Mouse (Mus musculus) megakaryocyte, adult 5-6 weeks (primary cell): Measurements from ENCODE around the gene Fgfr4. TPM values are rescaled to one million over a fixed set of nuclear protein-coding genes. Genes with fewer than 3 reads are reported as not detected.

Experiments used
- ATAC-seq: 2 replicates; pipeline ENCODE4 v1.8.0; 2016; ENCODE audit warnings: mild to moderate bottlenecking, inconsistent platforms; ENCODE audit not compliant: poor library complexity, severe bottlenecking
- total RNA-seq, 2 experiments: library from RNA; stranded (forward) in 1 of 2; stranded (reverse) in 1 of 2; fragments of 153-499, 151-499 nt in 1 of 2; fragments of 221-1000, 200-1000 nt in 1 of 2; gene quantifications; 2 replicates each; pipeline versions ENCODE4 v1.2.3 to v1.2.4; 2015 to 2017

The Fgfr4 gene
- total RNA-seq (2015) (not detected in 2 replicates), total RNA-seq (2017) (not detected in 2 replicates)

- ATAC-seq = no peak
Observed at GRCm38 (mm10) chr13:55152621-55153415, at the start of gene Fgfr4. TSS of gene Fgfr4 (plus strand) at chr13:55152640.

- ATAC-seq = no peak
Observed at GRCm38 (mm10) chr13:55103351-55103750, 49.1 kb upstream of the Fgfr4 start.

DNA sequence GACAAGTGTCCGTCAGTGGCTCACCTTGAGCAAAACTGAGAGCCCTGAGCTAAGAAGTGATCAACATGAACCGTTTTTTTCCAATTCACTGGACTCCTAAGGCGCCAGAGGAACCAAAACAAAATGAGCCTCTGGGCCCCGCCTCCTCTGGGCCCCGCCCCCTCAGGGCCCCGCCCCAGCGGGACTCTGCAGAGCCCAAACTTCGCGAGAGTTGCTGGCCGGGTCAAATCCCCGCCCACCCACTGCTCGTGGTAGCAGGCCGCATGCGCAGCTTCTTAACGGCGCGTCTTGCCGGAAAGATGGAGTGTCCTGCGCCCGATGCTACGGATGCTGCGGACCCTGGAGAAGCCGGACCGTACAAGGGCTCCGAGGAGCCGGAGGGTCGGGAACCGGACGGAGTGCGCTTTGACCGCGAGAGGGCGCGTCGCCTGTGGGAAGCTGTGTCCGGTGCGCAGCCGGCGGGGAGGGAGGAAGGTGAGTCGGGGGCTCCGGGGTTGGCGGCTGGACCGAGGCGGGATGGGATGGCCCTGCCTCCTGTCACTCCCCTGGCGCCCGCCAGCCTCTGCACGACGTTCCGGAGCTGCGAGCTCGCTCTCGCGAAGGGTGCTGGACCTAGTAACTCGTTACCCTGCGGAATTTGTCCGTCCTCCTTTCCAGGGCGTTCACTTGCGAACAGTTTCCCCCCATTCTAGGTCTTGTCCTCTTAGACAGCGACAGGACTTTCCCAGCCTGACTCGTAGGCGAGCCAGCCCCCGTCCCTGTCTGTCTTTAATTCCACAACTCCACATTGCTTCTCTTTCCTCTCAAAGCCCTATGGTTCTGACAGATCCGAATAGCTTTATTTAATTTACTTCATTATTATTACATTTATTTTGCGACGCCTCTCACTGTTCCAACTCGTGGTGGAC is 47.1 kb upstream of the Fgfr4 start, which contains the start of gene Zfp346:
TSS of gene Zfp346 (plus strand) at position 267 of the 908 bp plus-strand sequence.
- ATAC-seq = peak; percentile 98

DNA sequence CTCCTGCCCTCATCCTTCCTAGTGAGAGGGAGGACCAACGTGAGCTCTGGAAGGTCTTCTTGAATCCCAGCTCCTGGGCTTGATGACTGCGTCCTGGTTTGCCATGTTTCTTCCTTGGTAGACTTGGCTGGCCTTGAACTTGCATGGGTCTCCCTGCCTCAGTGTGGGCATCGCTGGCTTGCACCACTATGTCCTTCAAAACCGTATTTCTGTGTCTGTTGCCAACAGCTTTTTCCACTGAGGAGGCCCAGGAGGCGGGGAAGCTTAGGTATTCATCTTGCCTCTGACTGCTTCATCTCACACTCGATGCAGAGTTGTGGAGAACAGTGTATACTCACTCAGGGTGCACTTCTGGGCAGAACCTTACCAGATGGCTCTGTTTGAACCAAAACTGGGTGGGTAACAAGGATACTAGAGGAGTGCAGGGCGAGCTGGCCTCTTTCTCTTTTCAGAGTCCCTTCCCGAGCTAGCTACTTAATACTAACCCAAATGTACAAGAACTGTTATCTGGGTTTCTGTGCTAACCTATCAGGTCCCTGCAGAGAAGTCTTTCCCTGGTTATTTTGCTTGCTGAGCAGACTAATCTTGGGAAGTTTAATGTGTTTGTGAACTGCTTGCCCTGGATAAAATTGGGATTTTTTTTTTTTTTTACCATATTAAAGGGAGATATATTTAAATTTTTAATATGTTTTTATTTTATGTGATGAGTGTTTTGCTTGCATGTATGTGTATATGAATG is 46.3 kb upstream of the Fgfr4 start:
- ATAC-seq = no peak

DNA sequence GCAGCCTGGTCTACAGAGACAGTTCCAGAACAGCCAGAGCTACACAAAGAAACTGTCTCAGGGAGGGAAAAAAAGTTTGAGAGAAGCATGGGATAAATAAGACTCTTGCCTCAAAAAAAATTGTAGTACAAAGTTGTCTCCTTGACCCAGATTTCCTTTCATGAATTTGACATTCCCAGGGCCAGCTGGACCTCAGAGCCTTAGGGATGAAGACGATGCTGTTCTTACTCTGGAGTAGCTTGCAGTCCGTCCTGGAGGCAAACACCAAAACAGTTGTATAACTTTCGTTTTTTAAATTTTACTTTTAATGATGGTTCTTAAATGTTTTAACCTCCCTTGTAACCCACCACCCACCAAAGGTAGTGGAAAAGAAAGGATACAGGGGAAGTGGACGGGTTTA is 45.3 kb upstream of the Fgfr4 start:
- ATAC-seq = no peak

- no peak for ATAC-seq
Observed at GRCm38 (mm10) chr13:55107694-55108093, 44.7 kb upstream of the Fgfr4 start.

DNA sequence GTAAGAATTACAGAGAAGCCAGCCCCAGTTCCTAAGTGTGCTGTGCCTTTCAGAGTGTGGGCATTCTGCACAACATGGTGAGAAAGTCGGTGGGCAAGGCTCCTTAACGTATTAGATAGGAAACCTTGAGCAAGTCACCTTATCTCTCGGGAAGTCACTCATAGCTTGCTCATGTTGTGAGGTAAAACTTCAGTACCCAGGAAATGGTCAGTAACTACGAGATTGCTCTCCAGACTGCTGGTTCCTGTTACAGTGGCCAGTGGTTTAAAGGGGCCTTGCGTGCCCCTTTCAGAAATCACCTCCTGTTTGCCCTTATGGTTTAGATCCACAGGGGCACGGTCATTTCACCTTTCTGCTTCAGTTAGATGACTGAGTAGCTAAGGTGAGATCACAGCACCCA is 38.1 kb upstream of the Fgfr4 start:
- peak; percentile 60 for ATAC-seq

DNA sequence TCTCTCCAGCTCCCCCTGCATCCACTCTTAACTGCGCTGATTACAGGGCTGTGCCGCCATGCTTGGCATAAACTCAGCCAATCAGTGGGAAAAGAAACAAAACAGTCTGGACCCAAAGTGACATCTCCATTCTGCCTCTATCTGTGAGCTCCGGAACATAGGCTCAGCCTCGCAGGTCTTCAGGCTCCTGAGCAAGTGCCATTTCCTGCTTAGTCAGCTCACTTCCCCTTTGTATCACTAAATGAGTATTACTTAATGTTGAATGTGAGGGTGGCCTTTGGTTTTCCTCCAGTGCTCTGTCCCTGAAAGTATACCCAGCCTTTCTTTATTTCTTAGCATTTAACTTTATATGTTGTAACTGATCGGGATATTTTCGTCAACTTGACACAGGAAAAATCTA is 27.5 kb upstream of the Fgfr4 start:
- peak; percentile 95 for ATAC-seq

- no peak for ATAC-seq
Observed at GRCm38 (mm10) chr13:55133448-55133847, 19.0 kb upstream of the Fgfr4 start, which contains the start of gene Gm17617. TSS of gene Gm17617 (minus strand) at chr13:55133548.

- peak; percentile 56; the same call in 1 of the 2 replicates for ATAC-seq
Observed at GRCm38 (mm10) chr13:55135382-55135781, 17.1 kb upstream of the Fgfr4 start.

DNA sequence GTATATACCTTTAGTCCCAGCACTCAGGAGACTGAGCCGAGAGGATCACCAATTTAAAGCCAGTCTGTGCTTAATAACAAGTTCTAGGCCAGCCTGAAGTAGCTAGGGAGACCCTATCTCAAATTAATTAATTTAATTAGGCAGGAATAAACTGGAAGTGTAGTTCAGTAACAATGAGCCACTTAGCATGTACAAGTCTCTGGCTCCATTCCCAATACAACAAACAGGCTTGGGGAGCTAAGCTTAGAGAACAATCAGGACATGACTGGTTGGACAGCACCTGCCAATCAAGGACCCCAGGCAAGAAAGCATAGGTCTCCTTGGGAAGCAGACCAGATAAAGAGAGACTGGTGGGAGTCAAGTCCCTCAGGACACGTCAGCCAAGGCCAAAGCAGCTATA is 12.2 kb upstream of the Fgfr4 start:
- no peak for ATAC-seq

DNA sequence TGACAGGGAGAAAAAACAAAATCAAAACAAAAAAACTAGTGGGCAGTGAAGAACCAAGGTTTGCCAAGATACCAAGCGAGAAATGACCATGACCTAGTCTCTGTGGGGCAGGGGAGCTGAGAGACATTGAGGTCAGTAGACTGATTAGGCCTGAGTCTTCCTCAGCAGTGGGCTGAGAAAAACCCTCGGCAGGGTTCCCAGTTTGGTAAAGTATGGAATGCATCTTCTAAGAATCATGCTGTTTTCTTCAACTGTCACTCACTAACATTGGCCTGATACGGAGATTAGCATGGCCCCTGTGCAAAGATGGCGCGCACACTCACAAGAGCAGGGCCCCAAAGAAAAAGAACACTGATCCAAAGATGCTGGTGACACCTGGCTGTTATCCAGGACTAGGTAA is 1.5 kb downstream of the Fgfr4 start:
- no peak for ATAC-seq

- ATAC-seq = no peak
Observed at GRCm38 (mm10) chr13:55162365-55162764, 9.9 kb downstream of the Fgfr4 start.

GRCm38 (mm10) chr13:55163553-55163952 is 11.1 kb downstream of the Fgfr4 start:
- ATAC-seq = no peak

DNA sequence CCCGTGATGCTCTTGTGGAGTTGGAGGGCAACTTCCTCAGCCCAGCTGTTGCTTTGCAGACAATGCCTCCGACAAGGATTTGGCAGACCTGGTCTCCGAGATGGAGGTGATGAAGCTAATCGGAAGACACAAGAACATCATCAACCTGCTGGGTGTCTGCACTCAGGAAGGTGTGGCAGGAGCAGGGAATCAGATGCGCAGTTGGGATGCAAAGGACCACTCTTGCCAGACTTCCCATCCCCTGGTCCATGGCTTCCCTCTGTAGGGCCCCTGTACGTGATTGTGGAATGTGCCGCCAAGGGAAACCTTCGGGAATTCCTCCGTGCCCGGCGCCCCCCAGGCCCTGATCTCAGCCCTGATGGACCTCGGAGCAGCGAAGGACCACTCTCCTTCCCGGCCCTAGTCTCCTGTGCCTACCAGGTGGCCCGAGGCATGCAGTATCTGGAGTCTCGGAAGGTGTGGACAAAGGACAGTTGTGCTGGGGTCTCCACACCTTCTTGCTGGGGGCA is 13.4 kb downstream of the Fgfr4 start:
- ATAC-seq = no peak

GRCm38 (mm10) chr13:55166806-55167725 is 14.6 kb downstream of the Fgfr4 start:
- ATAC-seq = no peak

- no peak for ATAC-seq
Observed at GRCm38 (mm10) chr13:55167798-55168197, 15.4 kb downstream of the Fgfr4 start.

DNA sequence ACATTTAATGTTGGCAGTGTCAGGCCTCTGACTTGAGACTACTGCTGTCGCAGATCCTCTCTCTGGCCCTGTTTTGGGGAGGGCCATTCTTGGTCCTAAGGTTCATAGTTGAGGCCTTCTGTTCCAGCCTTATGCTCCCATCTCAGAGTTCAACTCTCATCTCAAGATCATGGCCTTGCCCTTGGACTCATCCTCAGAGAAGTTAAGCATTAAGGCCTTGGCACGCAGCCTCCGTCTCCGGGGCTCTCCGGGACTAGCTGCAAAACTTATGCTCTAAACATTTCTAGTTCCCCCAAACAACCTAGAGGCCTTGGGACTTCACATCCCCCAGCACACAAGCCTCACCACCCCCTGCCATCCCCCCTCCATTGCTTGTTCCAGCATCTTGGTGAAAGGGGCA is 15.8 kb downstream of the Fgfr4 start:
- ATAC-seq = no peak

- no peak for ATAC-seq
Observed at GRCm38 (mm10) chr13:55168958-55169369, 16.5 kb downstream of the Fgfr4 start.
